Mouse (Mus musculus) midbrain, embryonic 11.5 days (tissue): Measurements from ENCODE around the gene Ttc7b. TPM values are rescaled to one million over a fixed set of nuclear protein-coding genes. Genes with fewer than 3 reads are reported as not detected.

ENCODE experiments used
- ATAC-seq: fragments of 200-750 bp; cut with Nextera tagmentation; 2 replicates; pipeline ENCODE4 v1.8.0; 2017; ENCODE audit warnings: moderate TSS enrichment, moderate library complexity; ENCODE audit not compliant: low FRiP score
- DNase-seq: peaks from one replicate; pipeline ENCODE4 v3.0.0; 2015; ENCODE audit warnings: low spot score; ENCODE audit errors: missing footprints
- H3K27ac ChIP-seq: fragments of 300-500 bp; sonication (generic); 2 replicates; pipeline ENCODE4 v1.5.1; 2014; ENCODE audit warnings: low read depth, low read length
- H3K27me3 ChIP-seq: fragments of 300-500 bp; sonication (generic); 2 replicates; pipeline ENCODE4 v1.6.1; 2014; ENCODE audit warnings: mild to moderate bottlenecking, low read length, moderate library complexity, mixed read lengths; ENCODE audit not compliant: control insufficient read depth, insufficient read depth
- H3K36me3 ChIP-seq: fragments of 300-500 bp; sonication (generic); 2 replicates; pipeline ENCODE4 v1.6.1; 2014; ENCODE audit warnings: mild to moderate bottlenecking, low read length, moderate library complexity, mixed read lengths; ENCODE audit not compliant: control insufficient read depth, insufficient read depth
- H3K4me1 ChIP-seq: fragments of 300-500 bp; sonication (generic); 2 replicates; pipeline ENCODE4 v1.6.1; 2014; ENCODE audit warnings: low read length; ENCODE audit not compliant: control insufficient read depth, insufficient read depth
- H3K4me2 ChIP-seq: fragments of 300-500 bp; sonication (generic); 2 replicates; pipeline ENCODE4 v1.6.1; 2014; ENCODE audit warnings: mild to moderate bottlenecking, moderate library complexity
- H3K4me3 ChIP-seq: fragments of 300-500 bp; sonication (generic); 2 replicates; pipeline ENCODE4 v1.5.1; 2014; ENCODE audit warnings: low read depth, low read length
- H3K9ac ChIP-seq: fragments of 300-500 bp; sonication (generic); 2 replicates; pipeline ENCODE4 v1.6.1; 2014; ENCODE audit warnings: low read length
- H3K9me3 ChIP-seq: fragments of 300-500 bp; sonication (generic); 2 replicates; pipeline ENCODE4 v1.6.1; 2016; ENCODE audit warnings: low read length; ENCODE audit not compliant: control insufficient read depth
- WGBS: fragments of 180-500 bp; shearing (Covaris S2); extraction: QIAGEN DNeasy Blood & Tissue Kit; methylation state at CpG from one replicate; pipeline ENCODE4 v1.1.7; 2014; 5-methylcytosine and 5-hydroxymethylcytosine counted together
- polyA plus RNA-seq: library from polyadenylated mRNA; unstranded; fragments of >200 nt; fragmentation: Nextera tagmentation; extraction: Ambion mirVana; gene quantifications from 2 replicates; pipeline ENCODE4 v1.2.1, GENCODE M21; 2014

The Ttc7b gene
- polyA plus RNA-seq, 1 experiment from 2014 or later, result 9.2 TPM

GRCm38 (mm10) chr12:100503659-100504058 is 17.0 kb downstream of the Ttc7b start:
- H3K9me3 ChIP-seq, result no peaks in the 10 kb centered on the region
- DNase-seq, result no peak
- 0 out of 2 replicates have a peak, but pooled peaks cover 2% of the 10 kb centered on the region for H3K4me1 ChIP-seq
- peaks cover 8% of the 10 kb centered on the region for H3K36me3 ChIP-seq
- no peak overlapping the region for H3K9ac ChIP-seq
- 89% methylated on average over 4 of the region's 4 CpGs for WGBS
- ATAC-seq, result no peak
- no peaks in the 10 kb centered on the region for H3K27me3 ChIP-seq
- H3K27ac ChIP-seq, result no peak overlapping the region
- no peak overlapping the region for H3K4me2 ChIP-seq
- H3K4me3 ChIP-seq, result no peak overlapping the region

- H3K27me3 ChIP-seq, result no peaks in the 10 kb centered on the region
- ATAC-seq (no peak), DNase-seq (no peak)
- 83% methylated on average over 3 of the region's 3 CpGs for WGBS
- H3K4me3 ChIP-seq, result no peak overlapping the region
- H3K9ac ChIP-seq, result no peak overlapping the region
- H3K27ac ChIP-seq, result no peak overlapping the region
- peaks cover 8% of the 10 kb centered on the region for H3K36me3 ChIP-seq
- H3K4me2 ChIP-seq, result no peak overlapping the region
- no peaks in the 10 kb centered on the region for H3K9me3 ChIP-seq
- H3K4me1 ChIP-seq, result 0 out of 2 replicates have a peak, but pooled peaks cover 2% of the 10 kb centered on the region
These were observed 18.1 kb downstream of the Ttc7b start for GRCm38 (mm10) chr12:100502544-100502943.

- no peaks in the 10 kb centered on the region for H3K27me3 ChIP-seq
- H3K27ac ChIP-seq, result no peak overlapping the region
- no peaks in the 10 kb centered on the region for H3K9me3 ChIP-seq
- 0 out of 2 replicates have a peak, but pooled peaks cover 2% of the 10 kb centered on the region for H3K4me1 ChIP-seq
- no peak for DNase-seq
- WGBS, result 94% methylated on average over 4 of the region's 4 CpGs
- no peak overlapping the region for H3K4me3 ChIP-seq
- no peak overlapping the region for H3K4me2 ChIP-seq
- ATAC-seq, result no peak
- H3K36me3 ChIP-seq, result peaks cover 12% of the 10 kb centered on the region
- H3K9ac ChIP-seq, result no peak overlapping the region
These were observed 19.4 kb downstream of the Ttc7b start for GRCm38 (mm10) chr12:100501261-100501660.

GRCm38 (mm10) chr12:100499469-100499868 is 21.2 kb downstream of the Ttc7b start:
- no peaks in the 10 kb centered on the region for H3K9me3 ChIP-seq
- H3K36me3 ChIP-seq, result peaks cover 12% of the 10 kb centered on the region
- DNase-seq (no peak), ATAC-seq (no peak)
- WGBS, result 94% methylated on average over 13 of the region's 13 CpGs
- 0 out of 2 replicates have a peak, but pooled peaks cover 2% of the 10 kb centered on the region for H3K4me1 ChIP-seq
- no peak overlapping the region for H3K27ac ChIP-seq
- no peak overlapping the region for H3K4me3 ChIP-seq
- H3K4me2 ChIP-seq, result no peak overlapping the region
- no peaks in the 10 kb centered on the region for H3K27me3 ChIP-seq
- no peak overlapping the region for H3K9ac ChIP-seq

GRCm38 (mm10) chr12:100498006-100498405 is 22.6 kb downstream of the Ttc7b start:
- H3K27me3 ChIP-seq, result no peaks in the 10 kb centered on the region
- H3K9me3 ChIP-seq, result no peaks in the 10 kb centered on the region
- ATAC-seq (no peak), DNase-seq (no peak)
- no peaks in the 10 kb centered on the region for H3K4me1 ChIP-seq
- peaks cover 12% of the 10 kb centered on the region for H3K36me3 ChIP-seq
- H3K9ac ChIP-seq, result no peak overlapping the region
- 95% methylated on average over 5 of the region's 5 CpGs for WGBS
- H3K4me3 ChIP-seq, result no peak overlapping the region
- no peak overlapping the region for H3K27ac ChIP-seq
- H3K4me2 ChIP-seq, result no peak overlapping the region

GRCm38 (mm10) chr12:100495083-100495482 is 25.5 kb downstream of the Ttc7b start:
- peaks cover 16% of the 10 kb centered on the region for H3K36me3 ChIP-seq
- no peak overlapping the region for H3K4me2 ChIP-seq
- no peaks in the 10 kb centered on the region for H3K27me3 ChIP-seq
- no peak for DNase-seq
- no peak overlapping the region for H3K4me3 ChIP-seq
- H3K9me3 ChIP-seq, result no peaks in the 10 kb centered on the region
- 93% methylated on average over 7 of the region's 7 CpGs for WGBS
- H3K4me1 ChIP-seq, result no peaks in the 10 kb centered on the region
- H3K27ac ChIP-seq, result no peak overlapping the region
- ATAC-seq, result no peak
- no peak overlapping the region for H3K9ac ChIP-seq

- ATAC-seq (no peak), DNase-seq (no peak)
- 95% methylated on average over 5 of the region's 5 CpGs for WGBS
- H3K4me2 ChIP-seq, result no peak overlapping the region
- no peaks in the 10 kb centered on the region for H3K9me3 ChIP-seq
- peaks cover 10% of the 10 kb centered on the region; the same call in 1 of the 2 replicates for H3K36me3 ChIP-seq
- H3K27me3 ChIP-seq, result no peaks in the 10 kb centered on the region
- H3K9ac ChIP-seq, result no peak overlapping the region
- no peak overlapping the region for H3K27ac ChIP-seq
- no peaks in the 10 kb centered on the region for H3K4me1 ChIP-seq
- H3K4me3 ChIP-seq, result no peak overlapping the region
These were observed 27.4 kb downstream of the Ttc7b start for GRCm38 (mm10) chr12:100493211-100493610.

- DNase-seq, result no peak
- Histone ChIP-seq H3K27ac (no peak overlapping the region), H3K27me3 (no peaks in the 10 kb centered on the region), H3K36me3 (peaks cover 10% of the 10 kb centered on the region; the same call in 1 of the 2 replicates), H3K4me2 (no peak overlapping the region), H3K4me1 (no peaks in the 10 kb centered on the region), H3K9me3 (no peaks in the 10 kb centered on the region), H3K9ac (no peak overlapping the region), H3K4me3 (no peak overlapping the region)
- no peak for ATAC-seq
- WGBS, result 84% methylated on average over 3 of the region's 3 CpGs
These were observed 27.9 kb downstream of the Ttc7b start for GRCm38 (mm10) chr12:100492676-100493075.

- WGBS, result 98% methylated on average over 10 of the region's 10 CpGs
- no peaks in the 10 kb centered on the region for H3K4me1 ChIP-seq
- peaks cover 8% of the 10 kb centered on the region; the same call in 1 of the 2 replicates for H3K36me3 ChIP-seq
- H3K4me3 ChIP-seq, result no peak overlapping the region
- DNase-seq (no peak), ATAC-seq (no peak)
- H3K9me3 ChIP-seq, result no peaks in the 10 kb centered on the region
- H3K4me2 ChIP-seq, result no peak overlapping the region
- H3K27ac ChIP-seq, result no peak overlapping the region
- no peaks in the 10 kb centered on the region for H3K27me3 ChIP-seq
- H3K9ac ChIP-seq, result no peak overlapping the region
These were observed 28.5 kb downstream of the Ttc7b start for GRCm38 (mm10) chr12:100491967-100492611.
